Mouse (Mus musculus) embryonic facial prominence, embryonic 14.5 days (tissue): ENCODE measurements at regions not wholly inside any gene's neighbourhood (a gene's known extent, or its start where the extent isn't known, plus 50 kb on each side); places are given as distances from the start of the nearest gene placed in this dataset.
A peak's percentile ranks its signal among the peaks of the same experiment; 100 is the strongest.

Experiments
- ATAC-seq: fragments of 200-750 bp; cut with Nextera tagmentation; 2 replicates; pipeline ENCODE4 v1.8.0; 2017; ENCODE audit warnings: low read depth, moderate number of reproducible peaks, moderate TSS enrichment
- DNase-seq: peaks from one replicate; pipeline ENCODE4 v3.0.0-alpha.2; 2015; ENCODE audit warnings: low spot score
- H3K27ac ChIP-seq: fragments of 300-500 bp; sonication (generic); replicated peaks from 2 replicates; pipeline ENCODE4 v1.5.1; 2014; ENCODE audit warnings: low read depth, mild to moderate bottlenecking, low read length, moderate library complexity
- H3K27me3 ChIP-seq: fragments of 300-500 bp; sonication (generic); replicated peaks from 2 replicates; pipeline ENCODE4 v1.6.1; 2014; ENCODE audit warnings: low read length; ENCODE audit not compliant: control insufficient read depth, insufficient read depth
- H3K36me3 ChIP-seq: fragments of 300-500 bp; sonication (generic); 2 replicates; pipeline ENCODE4 v1.6.1; 2014; ENCODE audit warnings: low read length, mixed read lengths; ENCODE audit not compliant: control insufficient read depth, insufficient read depth
- H3K4me1 ChIP-seq: fragments of 300-500 bp; sonication (generic); 2 replicates; pipeline ENCODE4 v1.6.1; 2014; ENCODE audit warnings: antibody characterized with exemption, low read length; ENCODE audit not compliant: control insufficient read depth, insufficient read depth
- H3K4me2 ChIP-seq: fragments of 300-500 bp; sonication (generic); 2 replicates; pipeline ENCODE4 v1.6.1; 2014; ENCODE audit warnings: low read depth, mild to moderate bottlenecking, low read length, moderate library complexity, mixed read lengths
- H3K4me3 ChIP-seq: fragments of 300-500 bp; sonication (generic); 2 replicates; pipeline ENCODE4 v1.5.1; 2014; ENCODE audit warnings: low read depth, mild to moderate bottlenecking, low read length
- H3K9ac ChIP-seq: fragments of 300-500 bp; sonication (generic); 2 replicates; pipeline ENCODE4 v1.6.1; 2014; ENCODE audit warnings: low read depth, mild to moderate bottlenecking, low read length, moderate library complexity, mixed read lengths
- H3K9me3 ChIP-seq: fragments of 300-500 bp; sonication (generic); 2 replicates; pipeline ENCODE4 v1.6.1; 2016; ENCODE audit warnings: low read length; ENCODE audit not compliant: control insufficient read depth
- WGBS: fragments of 180-500 bp; shearing (Covaris S2); extraction: QIAGEN DNeasy Blood & Tissue Kit; methylation state at CpG from one replicate; pipeline ENCODE4 v1.1.7; 2014; 5-methylcytosine and 5-hydroxymethylcytosine counted together

DNA sequence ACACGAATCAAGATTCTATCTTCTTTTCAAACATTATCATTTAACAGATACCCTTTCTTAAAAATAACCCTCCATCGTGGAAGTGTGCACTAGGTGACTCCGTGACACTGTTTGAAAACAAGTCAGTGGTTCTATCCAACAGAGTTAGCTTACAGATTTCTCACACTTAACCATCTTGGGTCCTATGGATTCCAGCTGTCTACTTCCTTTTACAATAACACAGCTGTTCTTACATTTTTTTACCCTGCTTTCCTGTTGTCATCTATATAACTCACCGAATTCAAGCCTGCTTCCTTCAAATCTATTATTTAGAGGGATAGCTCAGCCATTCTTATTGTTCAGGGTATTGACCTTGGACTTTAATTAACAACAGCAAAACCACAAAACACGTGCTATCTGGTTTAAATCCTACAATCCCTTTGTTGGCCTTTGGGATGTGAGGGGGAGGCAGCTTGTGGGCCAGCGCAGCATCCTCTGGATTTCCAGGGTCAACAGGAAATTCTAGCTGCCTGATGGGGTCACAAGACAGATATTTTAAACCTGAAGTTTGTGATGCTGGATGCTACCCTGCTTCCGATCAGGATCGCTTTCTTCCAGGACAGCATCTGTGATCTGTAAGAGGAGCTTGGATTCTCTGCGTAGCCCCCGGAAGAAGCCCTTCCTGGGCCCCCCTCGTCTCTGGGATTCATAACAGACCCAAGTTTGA, 94.4 kb upstream of the Tas2r134 start:
- Histone ChIP-seq H3K9ac (no peak overlapping the region), H3K4me3 (no peak overlapping the region), H3K4me1 (peaks cover 21% of the 10 kb centered on the region), H3K9me3 (no peaks in the 10 kb centered on the region), H3K4me2 (no peak overlapping the region), H3K36me3 (no peaks in the 10 kb centered on the region), H3K27ac (peak overlapping the region; percentile 4; the same call in 1 of the 2 replicates), H3K27me3 (no peaks in the 10 kb centered on the region)
- DNase-seq (peak; percentile 65), ATAC-seq (peak; percentile 37; the same call in 1 of the 2 replicates)
- 39% methylated on average over 11 of the region's 11 CpGs for WGBS

GRCm38 (mm10) chr2:51531106-51531839, 96.0 kb upstream of the Tas2r134 start:
- ATAC-seq: peak; percentile 85
- Histone ChIP-seq H3K4me3 (no peak overlapping the region), H3K27ac (no peak overlapping the region; the same call in none of the 2 replicates), H3K27me3 (no peaks in the 10 kb centered on the region), H3K4me2 (no peak overlapping the region), H3K4me1 (peaks cover 21% of the 10 kb centered on the region), H3K9me3 (no peaks in the 10 kb centered on the region), H3K9ac (no peak overlapping the region), H3K36me3 (no peaks in the 10 kb centered on the region)
- 10% methylated on average over 10 of the region's 10 CpGs for WGBS
- peak; percentile 89 for DNase-seq

DNA sequence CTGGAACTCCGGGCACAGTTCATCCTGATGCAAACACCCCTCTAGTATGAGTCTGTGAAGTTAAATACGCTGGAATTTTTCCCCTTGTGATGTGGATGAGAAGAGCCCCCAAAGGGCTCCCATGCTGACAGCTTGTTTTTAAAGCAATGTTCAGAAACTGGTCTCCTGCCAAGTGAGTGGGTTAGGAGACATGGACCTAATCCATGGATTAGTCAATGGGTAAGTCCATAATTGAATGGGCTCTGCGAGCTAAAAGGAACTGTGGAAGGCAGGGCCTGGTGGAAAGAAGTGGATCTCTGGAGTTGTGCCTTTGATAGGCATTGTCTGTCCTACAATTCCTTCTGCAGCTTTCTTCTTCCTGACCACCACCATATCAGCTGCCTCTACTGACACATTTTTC, 104.5 kb upstream of the Tas2r134 start:
- DNase-seq (peak; percentile 81), ATAC-seq (no peak; the same call in 1 of the 2 replicates)
- Histone ChIP-seq H3K9me3 (no peaks in the 10 kb centered on the region), H3K4me1 (no peaks in the 10 kb centered on the region), H3K9ac (no peak overlapping the region), H3K27me3 (no peaks in the 10 kb centered on the region), H3K4me2 (no peak overlapping the region), H3K4me3 (no peak overlapping the region), H3K27ac (no peak overlapping the region), H3K36me3 (no peaks in the 10 kb centered on the region)
- WGBS: 59% methylated on average over 3 of the region's 3 CpGs

GRCm38 (mm10) chr2:51509220-51510011, 117.9 kb upstream of the Tas2r134 start:
- Histone ChIP-seq H3K27me3 (no peaks in the 10 kb centered on the region), H3K36me3 (no peaks in the 10 kb centered on the region), H3K27ac (no peak overlapping the region), H3K9me3 (no peaks in the 10 kb centered on the region), H3K4me1 (peaks cover 6% of the 10 kb centered on the region), H3K9ac (no peak overlapping the region), H3K4me3 (no peak overlapping the region), H3K4me2 (no peak overlapping the region)
- no peak for DNase-seq
- no peak for ATAC-seq
- 75% methylated on average over 8 of the region's 8 CpGs for WGBS

GRCm38 (mm10) chr2:51497896-51498295, 129.4 kb upstream of the Tas2r134 start:
- Histone ChIP-seq H3K4me2 (no peak overlapping the region), H3K27ac (no peak overlapping the region), H3K4me3 (no peak overlapping the region), H3K4me1 (no peaks in the 10 kb centered on the region), H3K9ac (no peak overlapping the region), H3K36me3 (no peaks in the 10 kb centered on the region), H3K9me3 (no peaks in the 10 kb centered on the region), H3K27me3 (no peaks in the 10 kb centered on the region)
- no peak for DNase-seq
- WGBS: 78% methylated on average over 2 of the region's 2 CpGs
- ATAC-seq: no peak

- ATAC-seq: no peak
- Histone ChIP-seq H3K36me3 (no peaks in the 10 kb centered on the region), H3K4me2 (no peak overlapping the region), H3K4me3 (no peak overlapping the region), H3K4me1 (no peaks in the 10 kb centered on the region), H3K27ac (no peak overlapping the region), H3K27me3 (no peaks in the 10 kb centered on the region), H3K9ac (no peak overlapping the region), H3K9me3 (no peaks in the 10 kb centered on the region)
- WGBS: 48% methylated on average over 2 of the region's 2 CpGs
- DNase-seq: peak; percentile 47
Observed at GRCm38 (mm10) chr2:51473753-51474152, 153.6 kb upstream of the Tas2r134 start.

DNA sequence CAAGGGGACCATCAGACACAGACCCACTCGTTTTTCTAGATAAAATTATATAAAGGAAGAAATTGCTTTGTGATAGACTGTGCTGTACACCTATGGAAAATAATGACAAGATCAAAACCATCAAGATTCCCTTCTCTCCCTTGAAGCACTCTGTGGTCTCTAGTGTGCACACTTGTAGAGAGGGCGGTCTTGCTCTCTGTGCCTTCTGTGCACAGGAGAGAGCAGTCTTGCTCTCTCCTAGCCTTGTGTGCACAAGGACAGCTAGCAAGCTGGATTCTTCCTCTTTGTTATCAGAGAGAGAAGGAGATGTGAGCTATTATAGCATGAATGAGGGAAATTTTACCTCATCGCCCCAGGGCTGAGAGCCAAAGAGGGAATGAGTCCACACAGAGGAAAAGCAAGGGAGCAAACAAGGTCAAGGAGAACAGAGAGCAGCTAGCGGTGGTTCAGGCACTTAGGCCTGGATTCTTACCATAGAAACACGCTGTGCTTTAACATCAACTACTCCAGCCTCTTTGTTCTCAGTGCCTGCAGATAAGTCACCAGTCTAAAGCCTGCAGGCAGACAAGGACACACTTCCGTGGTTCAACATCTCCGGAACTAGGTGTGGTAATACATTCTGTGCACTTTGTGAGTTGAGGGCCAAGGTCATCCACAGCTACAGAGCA, 160.2 kb upstream of the Tas2r134 start:
- DNase-seq (no peak), ATAC-seq (no peak)

DNA sequence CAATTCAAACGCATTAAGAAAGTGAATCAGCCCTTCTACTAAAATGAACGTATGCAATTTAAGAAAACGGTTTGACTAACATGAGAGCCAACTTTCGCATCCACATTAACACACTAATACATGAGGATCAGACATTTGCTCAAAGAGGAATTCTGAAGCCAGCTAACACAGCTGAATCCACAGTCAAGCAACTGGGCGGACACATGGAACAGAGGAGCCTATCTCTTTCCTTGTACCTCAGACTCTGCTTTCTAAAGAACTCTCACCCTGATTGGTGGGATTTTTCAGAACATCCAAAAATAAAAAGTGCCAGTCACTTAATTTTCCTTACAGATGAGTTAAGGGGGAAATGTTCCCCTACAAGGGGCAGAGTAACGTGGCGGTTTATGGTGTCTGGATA, 161.3 kb upstream of the Tas2r134 start:
- Histone ChIP-seq H3K27me3 (no peaks in the 10 kb centered on the region), H3K9me3 (no peaks in the 10 kb centered on the region), H3K36me3 (no peaks in the 10 kb centered on the region), H3K4me1 (peaks cover 14% of the 10 kb centered on the region; the same call in 1 of the 2 replicates), H3K4me3 (no peak overlapping the region), H3K9ac (no peak overlapping the region), H3K27ac (peak overlapping the region; percentile 69), H3K4me2 (0 out of 2 replicates have a peak overlapping the region, but pooled peaks have one; percentile 37)
- no peak for DNase-seq
- 57% methylated on average over 7 of the region's 7 CpGs for WGBS
- ATAC-seq: peak; percentile 82; the same call in 1 of the 2 replicates

More for the DNA sequence above, 160.2 kb upstream of the Tas2r134 start:
- Histone ChIP-seq H3K4me2 (no peak overlapping the region), H3K36me3 (no peaks in the 10 kb centered on the region), H3K9me3 (no peaks in the 10 kb centered on the region), H3K27ac (no peak overlapping the region), H3K4me1 (peaks cover 14% of the 10 kb centered on the region; the same call in 1 of the 2 replicates), H3K4me3 (no peak overlapping the region), H3K9ac (no peak overlapping the region), H3K27me3 (no peaks in the 10 kb centered on the region)
- 69% methylated on average over 7 of the region's 7 CpGs for WGBS
